Mouse (Mus musculus): ENCODE results near the gene Cct5.

Cct5 gene

GRCm38 (mm10) chr15:31563577-31564546 is 37.7 kb downstream of the Cct5 start:
- no peak for DNase-seq

- DNase-seq: no peak
Measured at GRCm38 (mm10) chr15:31562847-31563246, 38.8 kb downstream of the Cct5 start.

- DNase-seq: no peak
Measured at GRCm38 (mm10) chr15:31561976-31562375, 39.6 kb downstream of the Cct5 start.

GRCm38 (mm10) chr15:31561390-31561789 is 40.2 kb downstream of the Cct5 start:
- no peak for DNase-seq

GRCm38 (mm10) chr15:31554855-31555254 is 46.7 kb downstream of the Cct5 start:
- DNase-seq: no peak

GRCm38 (mm10) chr15:31550381-31550780 is 51.2 kb downstream of the Cct5 start:
- no peak for DNase-seq

- no peak for DNase-seq
Measured at GRCm38 (mm10) chr15:31547421-31547820, 54.2 kb downstream of the Cct5 start.

- no peak for DNase-seq
Measured at GRCm38 (mm10) chr15:31546291-31546690, 55.3 kb downstream of the Cct5 start.

GRCm38 (mm10) chr15:31545058-31545457 is 56.5 kb downstream of the Cct5 start:
- no peak for DNase-seq

- no peak for DNase-seq
Measured at GRCm38 (mm10) chr15:31543246-31543645, 58.4 kb downstream of the Cct5 start.

GRCm38 (mm10) chr15:31542013-31542958 is 59.3 kb downstream of the Cct5 start:
- DNase-seq: no peak
